Mouse (Mus musculus): ENCODE data around the gene Rbm17. TPM values are rescaled to one million over a fixed set of nuclear protein-coding genes. Genes with fewer than 3 reads are reported as not detected.
"Not testable (repeated sequence)": the region's sequence is repeated elsewhere in the genome, so short reads cannot be mapped to it uniquely, and the experiment has no call there.

The Rbm17 gene
- polyA plus RNA-seq, 1 experiment from 2014 or later: 170 TPM

GRCm38 (mm10) chr2:11625890-11626289 is 21.9 kb upstream of the Rbm17 start, which contains the start of gene Gm17490:
Gm17490 (minus strand) TSS chr2:11626264.
- ATAC-seq (ENCODE audit: insufficient number of reproducible peaks, insufficient read depth, low FRiP score, low TSS enrichment, low read depth): no peak
- 91% methylated on average over 5 of the region's 5 CpGs for WGBS

GRCm38 (mm10) chr2:11623726-11624125 is 19.8 kb upstream of the Rbm17 start:
- Histone ChIP-seq H3K4me2 (no peak overlapping the region), H3K36me3 (no peaks in the 10 kb centered on the region), H3K4me1 (no peaks in the 10 kb centered on the region), H3K27ac (no peak overlapping the region), H3K27me3 (no peaks in the 10 kb centered on the region), H3K4me3 (no peak overlapping the region), H3K9me3 (no peaks in the 10 kb centered on the region), H3K9ac (no peak overlapping the region)
- 75% methylated on average over 2 of the region's 2 CpGs for WGBS
- ATAC-seq (ENCODE audit: insufficient number of reproducible peaks, insufficient read depth, low FRiP score, low TSS enrichment, low read depth): no peak

More at GRCm38 (mm10) chr2:11625890-11626289, 21.9 kb upstream of the Rbm17 start, which contains the start of gene Gm17490:
- Histone ChIP-seq H3K9ac (no peak within 1 kb of the TSS), H3K27me3 (no peaks in the 10 kb centered on the region), H3K4me3 (no peak within 1 kb of the TSS), H3K36me3 (no peaks in the 10 kb centered on the region), H3K4me2 (no peak within 1 kb of the TSS), H3K27ac (no peak within 1 kb of the TSS), H3K4me1 (no peaks in the 10 kb centered on the region), H3K9me3 (no peaks in the 10 kb centered on the region)

GRCm38 (mm10) chr2:11623173-11623572 is 19.2 kb upstream of the Rbm17 start:
- Histone ChIP-seq H3K4me3 (no peak overlapping the region), H3K27ac (no peak overlapping the region), H3K36me3 (no peaks in the 10 kb centered on the region), H3K9ac (no peak overlapping the region), H3K4me1 (no peaks in the 10 kb centered on the region), H3K9me3 (no peaks in the 10 kb centered on the region), H3K27me3 (no peaks in the 10 kb centered on the region), H3K4me2 (no peak overlapping the region)
- WGBS: 77% methylated on average over 8 of the region's 8 CpGs
- ATAC-seq (ENCODE audit: insufficient number of reproducible peaks, insufficient read depth, low FRiP score, low TSS enrichment, low read depth): no peak

GRCm38 (mm10) chr2:11619598-11619997 is 15.6 kb upstream of the Rbm17 start:
- H3K9ac ChIP-seq: no peak overlapping the region
- no peaks in the 10 kb centered on the region for H3K36me3 ChIP-seq
- H3K4me2 ChIP-seq: no peak overlapping the region
- H3K27ac ChIP-seq: no peak overlapping the region
- no peaks in the 10 kb centered on the region for H3K4me1 ChIP-seq
- no peak for ATAC-seq (ENCODE audit: insufficient number of reproducible peaks, insufficient read depth, low FRiP score, low TSS enrichment, low read depth)
- 0 out of 2 replicates have a peak, but pooled peaks cover 4% of the 10 kb centered on the region for H3K9me3 ChIP-seq
- WGBS: 73% methylated on average over 2 of the region's 2 CpGs
- no peaks in the 10 kb centered on the region for H3K27me3 ChIP-seq
- H3K4me3 ChIP-seq: no peak overlapping the region

GRCm38 (mm10) chr2:11616846-11617245 is 12.9 kb upstream of the Rbm17 start:
- Histone ChIP-seq H3K27me3 (no peaks in the 10 kb centered on the region), H3K4me1 (no peaks in the 10 kb centered on the region), H3K27ac (no peak overlapping the region), H3K4me2 (no peak overlapping the region), H3K4me3 (no peak overlapping the region), H3K36me3 (no peaks in the 10 kb centered on the region), H3K9ac (no peak overlapping the region), H3K9me3 (0 out of 2 replicates have a peak, but pooled peaks cover 4% of the 10 kb centered on the region)
- ATAC-seq (ENCODE audit: insufficient number of reproducible peaks, insufficient read depth, low FRiP score, low TSS enrichment, low read depth): no peak
- WGBS: 93% methylated on average over 9 of the region's 9 CpGs

GRCm38 (mm10) chr2:11612939-11613338 is 9.0 kb upstream of the Rbm17 start:
- ATAC-seq (ENCODE audit: insufficient number of reproducible peaks, insufficient read depth, low FRiP score, low TSS enrichment, low read depth): not testable (repeated sequence)

GRCm38 (mm10) chr2:11606718-11607117 is 2.8 kb upstream of the Rbm17 start:
- H3K27ac ChIP-seq; H3K36me3 ChIP-seq; H3K4me1 ChIP-seq; H3K4me3 ChIP-seq; H3K27me3 ChIP-seq; H3K9ac ChIP-seq; H3K9me3 ChIP-seq; H3K4me2 ChIP-seq; ATAC-seq (ENCODE audit: insufficient number of reproducible peaks, insufficient read depth, low FRiP score, low TSS enrichment, low read depth): not testable (repeated sequence)
- WGBS: 79% methylated on average over 4 of the region's 4 CpGs

More at GRCm38 (mm10) chr2:11612939-11613338, 9.0 kb upstream of the Rbm17 start:
- not testable (repeated sequence) for H3K27ac ChIP-seq, H3K9me3 ChIP-seq, H3K4me3 ChIP-seq, H3K4me2 ChIP-seq, H3K9ac ChIP-seq, H3K27me3 ChIP-seq, H3K36me3 ChIP-seq, H3K4me1 ChIP-seq
- 85% methylated on average over 6 of the region's 6 CpGs for WGBS

- Histone ChIP-seq H3K36me3 (peaks cover 9% of the 10 kb centered on the region), H3K9me3 (no peaks in the 10 kb centered on the region), H3K4me1 (peaks cover 10% of the 10 kb centered on the region), H3K4me3 (no peak overlapping the region), H3K27ac (no peak overlapping the region), H3K27me3 (no peaks in the 10 kb centered on the region), H3K9ac (no peak overlapping the region), H3K4me2 (no peak overlapping the region)
- no peak for ATAC-seq (ENCODE audit: insufficient number of reproducible peaks, insufficient read depth, low FRiP score, low TSS enrichment, low read depth)
These were observed 958 bp upstream of the Rbm17 start for GRCm38 (mm10) chr2:11604911-11605310.

GRCm38 (mm10) chr2:11602506-11603489 is 1.2 kb downstream of the Rbm17 start:
- Histone ChIP-seq H3K4me3 (peak overlapping the region; percentile 96), H3K27me3 (no peaks in the 10 kb centered on the region), H3K9ac (peak overlapping the region; percentile 99), H3K4me1 (peaks cover 10% of the 10 kb centered on the region), H3K4me2 (peak overlapping the region; percentile 86), H3K36me3 (peaks cover 27% of the 10 kb centered on the region), H3K9me3 (no peaks in the 10 kb centered on the region), H3K27ac (peak overlapping the region; percentile 86)
- WGBS: under 1% methylated on average over 78 of the region's 78 CpGs
- ATAC-seq (ENCODE audit: insufficient number of reproducible peaks, insufficient read depth, low FRiP score, low TSS enrichment, low read depth): peak; percentile 97

- Histone ChIP-seq H3K4me1 (peaks cover 10% of the 10 kb centered on the region), H3K27me3 (no peaks in the 10 kb centered on the region), H3K4me3 (peak overlapping the region; percentile 96), H3K9ac (peak overlapping the region; percentile 99), H3K9me3 (no peaks in the 10 kb centered on the region), H3K27ac (no peak overlapping the region), H3K4me2 (peak overlapping the region; percentile 86), H3K36me3 (peaks cover 36% of the 10 kb centered on the region)
- no peak for ATAC-seq (ENCODE audit: insufficient number of reproducible peaks, insufficient read depth, low FRiP score, low TSS enrichment, low read depth)
- WGBS: 77% methylated on average over 6 of the region's 6 CpGs
These were observed 2.2 kb downstream of the Rbm17 start for GRCm38 (mm10) chr2:11601795-11602194.

- no peak overlapping the region for H3K9ac ChIP-seq
- peaks cover 68% of the 10 kb centered on the region for H3K36me3 ChIP-seq
- H3K9me3 ChIP-seq: no peaks in the 10 kb centered on the region
- no peak overlapping the region for H3K4me2 ChIP-seq
- H3K27ac ChIP-seq: no peak overlapping the region
- peaks cover 10% of the 10 kb centered on the region for H3K4me1 ChIP-seq
- no peak overlapping the region for H3K4me3 ChIP-seq
- no peaks in the 10 kb centered on the region for H3K27me3 ChIP-seq
- ATAC-seq (ENCODE audit: insufficient number of reproducible peaks, insufficient read depth, low FRiP score, low TSS enrichment, low read depth): no peak
- 96% methylated on average over 7 of the region's 7 CpGs for WGBS
These were observed 6.0 kb downstream of the Rbm17 start for GRCm38 (mm10) chr2:11597906-11598305.

- Histone ChIP-seq H3K27ac (no peak overlapping the region), H3K4me1 (peaks cover 4% of the 10 kb centered on the region), H3K4me2 (no peak overlapping the region), H3K9me3 (no peaks in the 10 kb centered on the region), H3K9ac (no peak overlapping the region), H3K4me3 (no peak overlapping the region), H3K36me3 (peaks cover 80% of the 10 kb centered on the region), H3K27me3 (no peaks in the 10 kb centered on the region)
- WGBS: 94% methylated on average over 2 of the region's 2 CpGs
- no peak for ATAC-seq (ENCODE audit: insufficient number of reproducible peaks, insufficient read depth, low FRiP score, low TSS enrichment, low read depth)
These were observed 7.3 kb downstream of the Rbm17 start for GRCm38 (mm10) chr2:11596690-11597089.
